Mouse (Mus musculus): Measurements from ENCODE around the gene Prokr1. TPM values are rescaled to one million over a fixed set of nuclear protein-coding genes. Genes with fewer than 3 reads are reported as not detected.

The Prokr1 gene
- total RNA-seq, 2 experiments from 2014 or later, result 0.13 to 0.64 TPM

GRCm38 (mm10) chr6:87531456-87532015, 59.0 kb downstream of the Prokr1 start:
- no peak for DNase-seq (ENCODE audit: low spot score in 2 of 2)

GRCm38 (mm10) chr6:87530386-87530785, 60.2 kb downstream of the Prokr1 start:
- DNase-seq (ENCODE audit: low spot score in 2 of 2), result no peak

Other genes starting within 250 kb of the Prokr1 start
- not detected for gene Gkn1, start 239.8 kb downstream of the Prokr1 start, total RNA-seq (2021)
- not detected for gene Gkn2, start 217.4 kb downstream of the Prokr1 start, total RNA-seq (2021)
- gene Gkn3, start 201.8 kb downstream of the Prokr1 start, total RNA-seq (2021), result under 1 TPM; 0.74 to 0.99 TPM
- not detected for gene Bmp10, start 161.7 kb downstream of the Prokr1 start, total RNA-seq (2021)
- 1 to 10 TPM; 2.9 to 5.0 TPM for gene Arhgap25, start 57.5 kb downstream of the Prokr1 start, total RNA-seq (2021)
- gene Aplf, start 81.5 kb upstream of the Prokr1 start, total RNA-seq (2021), result 1 to 10 TPM; 4.4 to 7.5 TPM
- under 1 TPM; 0.27 to 0.51 TPM for gene Efcc1, start 140.1 kb upstream of the Prokr1 start, total RNA-seq (2021)
- gene Gp9, start 187.3 kb upstream of the Prokr1 start, total RNA-seq (2021), result under 1 TPM in 1 of 2 experiments, not detected in 1; 0.70 TPM
- gene Rab43, start 221.4 kb upstream of the Prokr1 start, total RNA-seq (2021), result 10 to 100 TPM; 28.8 to 30.0 TPM
- 1 to 10 TPM; 4.3 to 6.8 TPM for gene Gm45140, start 245.1 kb upstream of the Prokr1 start, total RNA-seq (2021)
- 100 to 1,000 TPM in 1 of 2 experiments, 10 to 100 TPM in 1; 55.9 to 120 TPM for gene Isy1, start 248.1 kb upstream of the Prokr1 start, total RNA-seq (2021)

Measured in adrenal gland, adult 18-20 months (tissue).